Mouse (Mus musculus): Measurements from ENCODE around the gene Cdc34b.

- TF ChIP-seq CTCF (IDR thresholded peaks at IDR 0.05; ENCODE audit: low read depth), result peak; percentile 52
- TF ChIP-seq EP300 (IDR thresholded peaks at IDR 0.05; ENCODE audit: low read depth), result no peak
Observed at GRCm38 (mm10) chr11:94716754-94717153, 24.8 kb upstream of the Cdc34b start.
